Mouse (Mus musculus) midbrain, embryonic 10.5 days (tissue): ENCODE results near the gene Rnf113a2. TPM values are rescaled to one million over a fixed set of nuclear protein-coding genes. Genes with fewer than 3 reads are reported as not detected.

Experiments
- DNase-seq: peaks from one replicate; pipeline ENCODE4 v3.0.0-alpha.2; 2017; ENCODE audit warnings: low spot score
- H3K27ac ChIP-seq: fragments of 300-500 bp; sonication (generic); replicated peaks from 2 replicates; pipeline ENCODE4 v1.5.1; 2016; ENCODE audit warnings: mild to moderate bottlenecking
- H3K27me3 ChIP-seq: fragments of 300-500 bp; sonication (generic); 2 replicates; pipeline ENCODE4 v1.6.1; 2016; ENCODE audit warnings: low read depth, mild to moderate bottlenecking; ENCODE audit not compliant: poor library complexity, severe bottlenecking
- H3K36me3 ChIP-seq: fragments of 300-500 bp; sonication (generic); 2 replicates; pipeline ENCODE4 v1.6.1; 2016; ENCODE audit warnings: mild to moderate bottlenecking, moderate library complexity
- H3K4me1 ChIP-seq: fragments of 300-500 bp; sonication (generic); 2 replicates; pipeline ENCODE4 v1.6.1; 2016
- H3K4me3 ChIP-seq: fragments of 300-500 bp; sonication (generic); 2 replicates; pipeline ENCODE4 v1.5.1; 2016; ENCODE audit warnings: mild to moderate bottlenecking, moderate library complexity
- H3K9me3 ChIP-seq: fragments of 300-500 bp; sonication (generic); replicated peaks from 2 replicates; pipeline ENCODE4 v1.6.1; 2016; ENCODE audit warnings: mild to moderate bottlenecking
- WGBS: fragments of 180-500 bp; shearing (Covaris S2); methylation state at CpG from one replicate; pipeline ENCODE4 v1.1.7; 2016; 5-methylcytosine and 5-hydroxymethylcytosine counted together
- polyA plus RNA-seq: library from polyadenylated mRNA; unstranded; fragments of >200 nt; fragmentation: Nextera tagmentation; extraction: Ambion mirVana; gene quantifications from 2 replicates; pipeline ENCODE4 v1.2.1, GENCODE M21; 2016

The Rnf113a2 gene
- polyA plus RNA-seq, 1 experiment from 2014 or later = 25.2 TPM

GRCm38 (mm10) chr12:84429825-84430224 is 12.8 kb downstream of the Rnf113a2 start:
- H3K4me3 ChIP-seq = no peak overlapping the region
- no peaks in the 10 kb centered on the region for H3K36me3 ChIP-seq
- H3K9me3 ChIP-seq = no peaks in the 10 kb centered on the region
- no peaks in the 10 kb centered on the region for H3K27me3 ChIP-seq
- DNase-seq = no peak
- WGBS = 91% methylated on average over 2 of the region's 2 CpGs
- H3K27ac ChIP-seq = no peak overlapping the region
- no peaks in the 10 kb centered on the region for H3K4me1 ChIP-seq

- 83% methylated on average over 2 of the region's 2 CpGs for WGBS
- Histone ChIP-seq H3K9me3 (no peaks in the 10 kb centered on the region), H3K4me3 (no peak overlapping the region), H3K4me1 (no peaks in the 10 kb centered on the region), H3K27ac (no peak overlapping the region), H3K36me3 (no peaks in the 10 kb centered on the region), H3K27me3 (no peaks in the 10 kb centered on the region)
- DNase-seq = no peak
Observed at GRCm38 (mm10) chr12:84438697-84439096, 21.7 kb downstream of the Rnf113a2 start.

- H3K27me3 ChIP-seq = no peaks in the 10 kb centered on the region
- H3K27ac ChIP-seq = no peak overlapping the region
- DNase-seq = no peak
- H3K9me3 ChIP-seq = no peaks in the 10 kb centered on the region
- no peak overlapping the region for H3K4me3 ChIP-seq
- H3K4me1 ChIP-seq = no peaks in the 10 kb centered on the region
- WGBS = 72% methylated on average over 4 of the region's 4 CpGs
- H3K36me3 ChIP-seq = no peaks in the 10 kb centered on the region
Observed at GRCm38 (mm10) chr12:84442526-84442925, 25.5 kb downstream of the Rnf113a2 start.

- H3K27ac ChIP-seq = no peak overlapping the region
- no peak for DNase-seq
- H3K27me3 ChIP-seq = peaks cover 4% of the 10 kb centered on the region; the same call in 1 of the 2 replicates
- no peaks in the 10 kb centered on the region for H3K9me3 ChIP-seq
- H3K4me3 ChIP-seq = no peak overlapping the region
- H3K4me1 ChIP-seq = peaks cover 15% of the 10 kb centered on the region
- no peaks in the 10 kb centered on the region for H3K36me3 ChIP-seq
- 92% methylated on average over 1 of the region's 1 CpGs for WGBS
Observed at GRCm38 (mm10) chr12:84447386-84447785, 30.4 kb downstream of the Rnf113a2 start.

- Histone ChIP-seq H3K36me3 (no peaks in the 10 kb centered on the region), H3K4me3 (no peak overlapping the region), H3K27me3 (peaks cover 4% of the 10 kb centered on the region; the same call in 1 of the 2 replicates), H3K27ac (no peak overlapping the region), H3K4me1 (peaks cover 23% of the 10 kb centered on the region), H3K9me3 (no peaks in the 10 kb centered on the region)
- DNase-seq = no peak
- WGBS = 83% methylated on average over 6 of the region's 6 CpGs
Observed at GRCm38 (mm10) chr12:84448181-84448580, 31.2 kb downstream of the Rnf113a2 start.

- Histone ChIP-seq H3K27me3 (peaks cover 4% of the 10 kb centered on the region; the same call in 1 of the 2 replicates), H3K27ac (no peak overlapping the region), H3K4me1 (peaks cover 23% of the 10 kb centered on the region), H3K4me3 (peak overlapping the region; percentile 84), H3K36me3 (0 out of 2 replicates have a peak, but pooled peaks cover 3% of the 10 kb centered on the region), H3K9me3 (no peaks in the 10 kb centered on the region)
- WGBS = 55% methylated on average over 10 of the region's 10 CpGs
- no peak for DNase-seq
Observed at GRCm38 (mm10) chr12:84449887-84450286, 32.9 kb downstream of the Rnf113a2 start.

GRCm38 (mm10) chr12:84450351-84450717 is 33.3 kb downstream of the Rnf113a2 start:
- H3K36me3 ChIP-seq = 0 out of 2 replicates have a peak, but pooled peaks cover 3% of the 10 kb centered on the region
- under 1% methylated on average over 6 of the region's 6 CpGs for WGBS
- H3K4me3 ChIP-seq = peak overlapping the region; percentile 84
- no peaks in the 10 kb centered on the region for H3K9me3 ChIP-seq
- DNase-seq = no peak
- peak overlapping the region; percentile 71 for H3K27ac ChIP-seq
- peaks cover 23% of the 10 kb centered on the region for H3K4me1 ChIP-seq
- peaks cover 4% of the 10 kb centered on the region; the same call in 1 of the 2 replicates for H3K27me3 ChIP-seq

GRCm38 (mm10) chr12:84450718-84451646 is 34.0 kb downstream of the Rnf113a2 start, which contains the start of the genes Aldh6a1 and Lin52:
Gene Aldh6a1 (minus strand): TSS chr12:84451004.
Gene Lin52 (plus strand): TSS chr12:84451422.
- WGBS = under 1% methylated on average over 49 of the region's 49 CpGs
- H3K27ac ChIP-seq = peak within 1 kb of the TSS; percentile 79
- H3K4me3 ChIP-seq = peak within 1 kb of the TSS; percentile 84
- peak; percentile 95 for DNase-seq
- peaks cover 4% of the 10 kb centered on the region; the same call in 1 of the 2 replicates for H3K27me3 ChIP-seq
- peaks cover 23% of the 10 kb centered on the region for H3K4me1 ChIP-seq
- 0 out of 2 replicates have a peak, but pooled peaks cover 3% of the 10 kb centered on the region for H3K36me3 ChIP-seq
- no peaks in the 10 kb centered on the region for H3K9me3 ChIP-seq

GRCm38 (mm10) chr12:84451801-84452200 is 34.8 kb downstream of the Rnf113a2 start:
- peaks cover 6% of the 10 kb centered on the region for H3K36me3 ChIP-seq
- DNase-seq = no peak
- 3% methylated on average over 11 of the region's 11 CpGs for WGBS
- peaks cover 4% of the 10 kb centered on the region; the same call in 1 of the 2 replicates for H3K27me3 ChIP-seq
- H3K4me1 ChIP-seq = peaks cover 23% of the 10 kb centered on the region
- H3K4me3 ChIP-seq = peak overlapping the region; percentile 84
- H3K27ac ChIP-seq = peak overlapping the region; percentile 79
- H3K9me3 ChIP-seq = no peaks in the 10 kb centered on the region

GRCm38 (mm10) chr12:84456911-84457310 is 39.9 kb downstream of the Rnf113a2 start:
- H3K4me1 ChIP-seq = peaks cover 13% of the 10 kb centered on the region
- WGBS = 91% methylated on average over 3 of the region's 3 CpGs
- no peak overlapping the region for H3K27ac ChIP-seq
- H3K36me3 ChIP-seq = peaks cover 42% of the 10 kb centered on the region
- no peaks in the 10 kb centered on the region for H3K27me3 ChIP-seq
- no peaks in the 10 kb centered on the region for H3K9me3 ChIP-seq
- no peak overlapping the region for H3K4me3 ChIP-seq
- DNase-seq = no peak

GRCm38 (mm10) chr12:84459845-84460244 is 42.8 kb downstream of the Rnf113a2 start:
- peaks cover 68% of the 10 kb centered on the region for H3K36me3 ChIP-seq
- H3K27ac ChIP-seq = no peak overlapping the region
- no peak overlapping the region for H3K4me3 ChIP-seq
- no peaks in the 10 kb centered on the region for H3K9me3 ChIP-seq
- no peaks in the 10 kb centered on the region for H3K27me3 ChIP-seq
- DNase-seq = no peak
- 66% methylated on average over 1 of the region's 1 CpGs for WGBS
- no peaks in the 10 kb centered on the region for H3K4me1 ChIP-seq

- Histone ChIP-seq H3K27me3 (no peaks in the 10 kb centered on the region), H3K27ac (no peak overlapping the region), H3K9me3 (no peaks in the 10 kb centered on the region), H3K36me3 (peaks cover 70% of the 10 kb centered on the region), H3K4me1 (no peaks in the 10 kb centered on the region), H3K4me3 (no peak overlapping the region)
- DNase-seq = no peak
- WGBS = 93% methylated on average over 5 of the region's 5 CpGs
Observed at GRCm38 (mm10) chr12:84461416-84461815, 44.4 kb downstream of the Rnf113a2 start.

GRCm38 (mm10) chr12:84462856-84463255 is 45.9 kb downstream of the Rnf113a2 start:
- Histone ChIP-seq H3K27ac (no peak overlapping the region), H3K27me3 (no peaks in the 10 kb centered on the region), H3K4me3 (no peak overlapping the region), H3K36me3 (peaks cover 62% of the 10 kb centered on the region), H3K4me1 (no peaks in the 10 kb centered on the region), H3K9me3 (no peaks in the 10 kb centered on the region)
- WGBS = 84% methylated on average over 3 of the region's 3 CpGs
- DNase-seq = no peak
